Mouse (Mus musculus) spleen, postnatal 4 days (tissue): Measurements from ENCODE around the gene Entpd5.

Source experiments
- DNase-seq, 2 experiments: peaks; one replicate each; pipeline ENCODE4 v3.0.0; 2022; ENCODE audit warnings: low spot score in 2 of 2

The Entpd5 gene

GRCm38 (mm10) chr12:84408819-84409507 is at the start of gene Entpd5, which contains the start of gene Bbof1:
TSS of gene Entpd5 (minus strand) at chr12:84409029.
TSS of gene Bbof1 (plus strand) at chr12:84409071.
- DNase-seq: peak; percentile 89 to 95

- no peak for DNase-seq
These were observed 48.1 kb upstream of the Entpd5 start for GRCm38 (mm10) chr12:84456911-84457310.

- DNase-seq: peak in 1 of 2 experiments; percentile 17
These were observed 43.0 kb upstream of the Entpd5 start for GRCm38 (mm10) chr12:84451801-84452200.

- peak; percentile 95 to 96 for DNase-seq
These were observed 42.2 kb upstream of the Entpd5 start, which contains the start of the genes Aldh6a1 and Lin52 for GRCm38 (mm10) chr12:84450718-84451646. TSS of gene Aldh6a1 (minus strand) at chr12:84451004. TSS of gene Lin52 (plus strand) at chr12:84451422.

GRCm38 (mm10) chr12:84450351-84450717 is 41.5 kb upstream of the Entpd5 start:
- no peak for DNase-seq

GRCm38 (mm10) chr12:84449887-84450286 is 41.1 kb upstream of the Entpd5 start:
- no peak for DNase-seq

- DNase-seq: no peak
These were observed 39.4 kb upstream of the Entpd5 start for GRCm38 (mm10) chr12:84448181-84448580.

GRCm38 (mm10) chr12:84447386-84447785 is 38.6 kb upstream of the Entpd5 start:
- DNase-seq: no peak

- no peak for DNase-seq
These were observed 33.7 kb upstream of the Entpd5 start for GRCm38 (mm10) chr12:84442526-84442925.

- no peak for DNase-seq
These were observed 29.9 kb upstream of the Entpd5 start for GRCm38 (mm10) chr12:84438697-84439096.

- no peak for DNase-seq
These were observed 21.0 kb upstream of the Entpd5 start for GRCm38 (mm10) chr12:84429825-84430224.

- no peak for DNase-seq
These were observed 15.2 kb upstream of the Entpd5 start for GRCm38 (mm10) chr12:84423990-84424389.

GRCm38 (mm10) chr12:84417605-84417922 is 8.7 kb upstream of the Entpd5 start:
- DNase-seq: no peak

GRCm38 (mm10) chr12:84416834-84417604 is 8.2 kb upstream of the Entpd5 start, which contains the start of gene Rnf113a2:
TSS of gene Rnf113a2 (plus strand) at chr12:84417196.
- DNase-seq: peak; percentile 86 to 93

GRCm38 (mm10) chr12:84407874-84408818 is 683 bp downstream of the Entpd5 start:
- DNase-seq: peak in 1 of 2 experiments; percentile 65

GRCm38 (mm10) chr12:84407259-84407658 is 1.6 kb downstream of the Entpd5 start:
- no peak for DNase-seq

GRCm38 (mm10) chr12:84404541-84404940 is 4.3 kb downstream of the Entpd5 start:
- no peak for DNase-seq

- DNase-seq: no peak
These were observed 5.9 kb downstream of the Entpd5 start for GRCm38 (mm10) chr12:84402923-84403322.

- no peak for DNase-seq
These were observed 8.2 kb downstream of the Entpd5 start for GRCm38 (mm10) chr12:84400653-84401052.

- DNase-seq: no peak
These were observed 8.8 kb downstream of the Entpd5 start for GRCm38 (mm10) chr12:84400068-84400467.

- no peak for DNase-seq
These were observed 9.2 kb downstream of the Entpd5 start for GRCm38 (mm10) chr12:84399663-84400062.
